Mouse (Mus musculus) layer of hippocampus, postnatal 14 days (tissue): Measurements from ENCODE around the gene Aldh16a1. TPM values are rescaled to one million over a fixed set of nuclear protein-coding genes. Genes with fewer than 3 reads are reported as not detected.
"Not testable (repeated sequence)": the region's sequence is repeated elsewhere in the genome, so short reads cannot be mapped to it uniquely, and the experiment has no call there.

Source experiments
- DNase-seq, 2 experiments: peaks; one replicate each; pipeline ENCODE4 v3.0.0; 2021 to 2022; ENCODE audit warnings: low spot score in 2 of 2, mixed read lengths in 1 of 2
- total RNA-seq, 2 experiments: library from RNA; stranded (reverse); gene quantifications; 2 replicates each; pipeline ENCODE4 v1.2.3; 2021

Gene Aldh16a1
- total RNA-seq, 2 experiments from 2014 or later = 14.0 to 15.9 TPM

GRCm38 (mm10) chr7:45137171-45138006 is 17.0 kb downstream of the Aldh16a1 start:
- no peak for DNase-seq

- peak; percentile 91 for DNase-seq
Observed at GRCm38 (mm10) chr7:45135993-45136567, 18.3 kb downstream of the Aldh16a1 start, which contains the start of the genes Gm45713 and Flt3l. Gm45713 (minus strand) TSS chr7:45136231. Flt3l (minus strand) TSS chr7:45136432.

GRCm38 (mm10) chr7:45135370-45135769 is 19.0 kb downstream of the Aldh16a1 start:
- DNase-seq = no peak

GRCm38 (mm10) chr7:45134544-45135026 is 19.8 kb downstream of the Aldh16a1 start:
- no peak for DNase-seq

GRCm38 (mm10) chr7:45133446-45134159 is 20.8 kb downstream of the Aldh16a1 start:
- no peak for DNase-seq

GRCm38 (mm10) chr7:45131850-45132249 is 22.5 kb downstream of the Aldh16a1 start:
- no peak for DNase-seq

GRCm38 (mm10) chr7:45129776-45130512 is 24.4 kb downstream of the Aldh16a1 start:
- no peak for DNase-seq

- no peak for DNase-seq
Observed at GRCm38 (mm10) chr7:45129318-45129717, 25.1 kb downstream of the Aldh16a1 start.

- peak; percentile 99 to 100 for DNase-seq
Observed at GRCm38 (mm10) chr7:45128624-45129246, 25.6 kb downstream of the Aldh16a1 start, which contains the start of gene Rpl13a. Rpl13a (minus strand) TSS chr7:45128761.

GRCm38 (mm10) chr7:45127700-45128224 is 26.6 kb downstream of the Aldh16a1 start:
- DNase-seq = no peak

GRCm38 (mm10) chr7:45126844-45127699 is 27.3 kb downstream of the Aldh16a1 start:
- no peak for DNase-seq

GRCm38 (mm10) chr7:45126147-45126843 is 28.1 kb downstream of the Aldh16a1 start:
- DNase-seq = no peak

- DNase-seq = not testable (repeated sequence)
Observed at GRCm38 (mm10) chr7:45125649-45126048, 28.7 kb downstream of the Aldh16a1 start.

- no peak for DNase-seq
Observed at GRCm38 (mm10) chr7:45125144-45125600, 29.2 kb downstream of the Aldh16a1 start.

GRCm38 (mm10) chr7:45124224-45125143 is 29.9 kb downstream of the Aldh16a1 start, which contains the start of gene Rps11:
Rps11 (minus strand) TSS chr7:45124439.
- peak; percentile 98 to 99 for DNase-seq

GRCm38 (mm10) chr7:45123186-45123570 is 31.2 kb downstream of the Aldh16a1 start:
- DNase-seq = no peak

GRCm38 (mm10) chr7:45122561-45123185 is 31.7 kb downstream of the Aldh16a1 start:
- DNase-seq = no peak
